In the genomic region with DNA sequence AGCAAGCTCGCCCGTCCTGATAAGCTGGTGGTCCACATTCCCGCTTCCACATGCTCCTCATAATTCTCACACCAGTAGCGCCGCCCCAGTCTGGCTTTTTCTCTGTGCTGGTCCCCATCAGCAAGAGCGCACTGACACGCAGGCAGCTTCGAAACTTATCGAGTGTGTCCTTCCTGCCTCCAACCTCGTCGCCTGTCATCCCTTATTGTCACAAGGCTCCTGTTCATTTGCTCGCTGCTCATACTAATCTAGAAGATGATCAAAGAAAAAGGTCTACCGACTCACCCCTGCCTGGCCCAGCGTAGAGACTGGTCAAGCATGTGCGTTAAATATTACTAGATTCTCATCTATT, we compare ENCODE assay signal across 1 mouse cellular context.
A peak's percentile ranks its signal among the peaks of the same experiment; 100 is the strongest.
TF ChIP-seq lines count a peak whose summit lies in the region.

No protein-coding gene starts in this region.

TF ChIP-seq in CH12.LX, 34 proteins besides CTCF, POLR2A, EP300 and RAD21:
- TF ChIP-seq TBP (conservative IDR thresholded peaks at IDR 0.05; ENCODE audit: low read depth, low read length) = 0 out of 2 replicates have a peak, but pooled peaks have one; percentile 15
- no peak for TF ChIP-seq E2F4 (IDR thresholded peaks at IDR 0.05; ENCODE audit: insufficient replicate concordance, low read depth, low read length)
- no peak for TF ChIP-seq JUND (conservative IDR thresholded peaks at IDR 0.05; ENCODE audit: low read depth, low read length)
- no peak for TF ChIP-seq CHD2 (IDR thresholded peaks at IDR 0.05; ENCODE audit: low read length)
- TF ChIP-seq USF1 (IDR thresholded peaks at IDR 0.05; ENCODE audit: low read depth, low read length) = no peak
- TF ChIP-seq JUN (IDR thresholded peaks at IDR 0.05; ENCODE audit: insufficient read depth, low read depth, low read length) = no peak
- no peak for TF ChIP-seq MAZ (IDR thresholded peaks at IDR 0.05; ENCODE audit: low read depth, low read length)
- TF ChIP-seq ZNF384 (IDR thresholded peaks at IDR 0.05; ENCODE audit: low read depth, low read length) = no peak
- TF ChIP-seq USF2 (conservative IDR thresholded peaks at IDR 0.05; ENCODE audit: low read depth, low read length) = no peak
- no peak for TF ChIP-seq TCF12 (IDR thresholded peaks at IDR 0.05; ENCODE audit: low read depth, low read length)
- TF ChIP-seq GABPA (IDR thresholded peaks at IDR 0.05; ENCODE audit: insufficient replicate concordance, low read depth, low read length) = no peak
- TF ChIP-seq UBTF (IDR thresholded peaks at IDR 0.05; ENCODE audit: low read depth, low read length) = no peak
- 0 out of 2 replicates have a peak, but pooled peaks have one; percentile 69 for TF ChIP-seq CHD1 (IDR thresholded peaks at IDR 0.05; ENCODE audit: low read depth, low read length)
- no peak for TF ChIP-seq SMC3 (IDR thresholded peaks at IDR 0.05; ENCODE audit: low read depth, low read length)
- TF ChIP-seq MEF2A (IDR thresholded peaks at IDR 0.05; ENCODE audit: borderline replicate concordance, low read depth, low read length) = no peak
- TF ChIP-seq BHLHE40 (IDR thresholded peaks at IDR 0.05; ENCODE audit: low read depth, low read length) = no peak; the same call in 1 of the 2 replicates
- no peak for TF ChIP-seq PAX5 (IDR thresholded peaks at IDR 0.05; ENCODE audit: low read length)
- TF ChIP-seq NELFE (IDR thresholded peaks at IDR 0.05; ENCODE audit: low read depth, low read length) = 0 out of 2 replicates have a peak, but pooled peaks have one; percentile 28
- no peak for TF ChIP-seq ZMIZ1 (IDR thresholded peaks at IDR 0.05; ENCODE audit: low read depth, low read length)
- no peak for TF ChIP-seq HCFC1 (IDR thresholded peaks at IDR 0.05; ENCODE audit: low read depth, low read length)
- TF ChIP-seq MAFK (IDR thresholded peaks at IDR 0.05; ENCODE audit: insufficient replicate concordance, low read length) = no peak
- TF ChIP-seq ELF1 (IDR thresholded peaks at IDR 0.05; ENCODE audit: low read depth, low read length) = no peak
- TF ChIP-seq MYC (IDR thresholded peaks at IDR 0.05; ENCODE audit: low read depth, low read length) = no peak
- peak; percentile 70; the same call in 1 of the 2 replicates for TF ChIP-seq MXI1 (IDR thresholded peaks at IDR 0.05; ENCODE audit: low read depth, low read length)
- TF ChIP-seq MAX (IDR thresholded peaks at IDR 0.05; ENCODE audit: low read length) = peak; percentile 76; the same call in 1 of the 2 replicates
